In the genomic region with DNA sequence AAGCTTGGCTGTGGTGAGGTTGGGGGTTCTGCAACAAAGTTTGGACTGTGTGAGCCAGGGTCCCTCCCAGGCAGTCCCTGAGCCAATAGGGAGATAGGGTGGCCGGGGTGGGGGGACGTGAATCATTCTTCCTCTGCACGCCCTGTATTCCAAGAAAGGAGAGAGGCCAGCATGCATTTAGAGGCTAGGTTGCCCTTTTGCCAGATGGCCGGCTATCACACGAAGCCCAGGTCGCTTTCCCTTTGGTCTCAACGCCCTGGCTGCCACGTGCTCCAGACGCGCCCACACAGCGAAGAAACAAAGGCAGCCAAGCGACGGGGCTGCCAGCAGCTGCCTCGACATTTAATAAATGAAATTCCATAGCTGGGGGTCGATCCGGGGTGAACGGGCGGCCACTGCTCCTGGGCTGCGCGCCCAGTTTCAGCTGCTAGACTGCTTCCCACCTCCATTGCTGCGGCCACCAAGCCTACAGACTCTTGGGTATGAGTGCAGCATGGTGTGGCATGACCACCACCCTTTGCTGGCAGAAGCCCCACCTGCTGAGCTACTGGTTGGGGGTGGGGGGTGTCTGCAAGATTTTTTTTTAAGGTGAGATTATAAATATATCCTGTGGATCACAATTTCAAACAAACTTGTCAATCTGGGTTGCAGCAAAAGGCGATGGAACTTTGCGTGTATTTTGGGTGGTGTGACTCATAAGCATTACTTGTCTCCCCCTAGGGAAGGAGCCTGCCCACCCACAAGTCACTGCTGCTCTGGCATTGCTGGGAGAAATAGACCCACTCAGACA, we compare ENCODE assay signal across 8 mouse cellular contexts. TPM values are rescaled to one million over a fixed set of nuclear protein-coding genes. Genes with fewer than 3 reads are reported as not detected.
DNase-seq lines count a peak whose midpoint lies in the region; ATAC-seq lines count a peak whose summit lies in the region.

No protein-coding gene starts in this region.

- peak overlapping the region; percentile 65 for H3K4me3 ChIP-seq in erythroblast, embryonic 14.5 days (replicated peaks)
- H3K4me3 ChIP-seq in embryonic facial prominence, embryonic 12.5 days, result peak overlapping the region; percentile 52
- peak overlapping the region; percentile 92 to 94 for H3K4me3 ChIP-seq in heart, embryonic 14.5 days (ENCODE audit: control insufficient read depth in 1 of 2, insufficient read depth in 1 of 2, low read depth in 1 of 2, low read length in 2 of 2)
- peak overlapping the region; percentile 57 for H3K4me3 ChIP-seq in macrophage (ENCODE audit: inconsistent target)
- H3K4me3 ChIP-seq in stomach, embryonic 16.5 days (replicated peaks; ENCODE audit: low read length), result peak overlapping the region; percentile 79

- H3K4me2 ChIP-seq in embryonic facial prominence, embryonic 12.5 days (replicated peaks), result peak overlapping the region; percentile 85
- peak overlapping the region; percentile 94 for H3K4me2 ChIP-seq in heart, embryonic 14.5 days (ENCODE audit: low read length)
- peak overlapping the region; percentile 89 for H3K4me2 ChIP-seq in stomach, embryonic 16.5 days (ENCODE audit: low read depth, low read length)

- peak; percentile 90 for DNase-seq in NIH3T3 (ENCODE audit: low read depth)
- DNase-seq in kidney, postnatal 25 days, result peak; percentile 52 to 74

- peaks cover 30% of the 10 kb centered on the region for H3K79me2 ChIP-seq in macrophage (ENCODE audit: inconsistent target)

- peak overlapping the region; percentile 90 for H3K27ac ChIP-seq in embryonic facial prominence, embryonic 12.5 days
- peak overlapping the region; percentile 95 to 98 for H3K27ac ChIP-seq in heart, embryonic 14.5 days (replicated peaks in 1 of 2; ENCODE audit: control insufficient read depth in 1 of 2, insufficient read depth in 1 of 2, low read depth in 2 of 2, low read length in 2 of 2)
- peak overlapping the region; percentile 58 for H3K27ac ChIP-seq in macrophage
- H3K27ac ChIP-seq in stomach, embryonic 16.5 days (ENCODE audit: low read length), result peak overlapping the region; percentile 89

- peak overlapping the region; percentile 62 for H3K9ac ChIP-seq in embryonic facial prominence, embryonic 12.5 days
- H3K9ac ChIP-seq in heart, embryonic 14.5 days (ENCODE audit: low read length), result peak overlapping the region; percentile 96
- H3K9ac ChIP-seq in stomach, embryonic 16.5 days (ENCODE audit: low read length), result peak overlapping the region; percentile 96

- WGBS in embryonic facial prominence, embryonic 12.5 days, result 0% methylated on average over 23 of the region's 23 CpGs
- WGBS in heart, embryonic 14.5 days, result 2% methylated on average over 23 of the region's 23 CpGs
- WGBS in macrophage (ENCODE audit: missing documents), result 2% methylated on average over 23 of the region's 23 CpGs
- 0% methylated on average over 23 of the region's 23 CpGs for WGBS in stomach, embryonic 16.5 days

- H3K9me3 ChIP-seq in erythroblast, embryonic 14.5 days (ENCODE audit: control insufficient read depth, low read length), result peaks cover 2% of the 10 kb centered on the region; the same call in 1 of the 2 replicates
- no peaks in the 10 kb centered on the region for H3K9me3 ChIP-seq in embryonic facial prominence, embryonic 12.5 days
- no peaks in the 10 kb centered on the region for H3K9me3 ChIP-seq in heart, embryonic 14.5 days (ENCODE audit: control insufficient read depth, low read length)
- no peaks in the 10 kb centered on the region for H3K9me3 ChIP-seq in stomach, embryonic 16.5 days (replicated peaks; ENCODE audit: control insufficient read depth, low read length)

- no peak for ATAC-seq in erythroblast, adult 5-6 weeks (replicated peaks; ENCODE audit: low FRiP score, poor library complexity, severe bottlenecking)
- peak; percentile 67; the same call in 1 of the 2 replicates for ATAC-seq in embryonic facial prominence, embryonic 12.5 days (ENCODE audit: insufficient number of reproducible peaks, insufficient read depth, low FRiP score, low TSS enrichment)
- ATAC-seq in heart, embryonic 14.5 days (ENCODE audit: insufficient number of reproducible peaks, insufficient read depth, low FRiP score, low read depth), result peak; percentile 57
- peak; percentile 74 for ATAC-seq in stomach, embryonic 16.5 days (ENCODE audit: insufficient read depth, low FRiP score)

- peaks cover 66% of the 10 kb centered on the region for H3K4me1 ChIP-seq in erythroblast, embryonic 14.5 days (ENCODE audit: control insufficient read depth)
- peaks cover 59% of the 10 kb centered on the region for H3K4me1 ChIP-seq in embryonic facial prominence, embryonic 12.5 days
- peaks cover 35 to 60% of the 10 kb centered on the region in 2 experiments for H3K4me1 ChIP-seq in heart, embryonic 14.5 days (ENCODE audit: control insufficient read depth in 2 of 2, insufficient read depth in 2 of 2, low read length in 2 of 2)
- H3K4me1 ChIP-seq in stomach, embryonic 16.5 days (ENCODE audit: control insufficient read depth, insufficient read depth, low read length), result peaks cover 60% of the 10 kb centered on the region

- no peaks in the 10 kb centered on the region for H3K36me3 ChIP-seq in erythroblast, embryonic 14.5 days (ENCODE audit: control insufficient read depth)
- no peaks in the 10 kb centered on the region for H3K36me3 ChIP-seq in embryonic facial prominence, embryonic 12.5 days
- no peaks in the 10 kb centered on the region for H3K36me3 ChIP-seq in heart, embryonic 14.5 days (ENCODE audit: control insufficient read depth, insufficient read depth, low read length)
- H3K36me3 ChIP-seq in macrophage (ENCODE audit: inconsistent target), result no peaks in the 10 kb centered on the region
- no peaks in the 10 kb centered on the region for H3K36me3 ChIP-seq in stomach, embryonic 16.5 days (ENCODE audit: control insufficient read depth, insufficient read depth, low read length)

- peaks cover 50% of the 10 kb centered on the region for H3K27me3 ChIP-seq in erythroblast, embryonic 14.5 days (ENCODE audit: control insufficient read depth)
- no peaks in the 10 kb centered on the region for H3K27me3 ChIP-seq in embryonic facial prominence, embryonic 12.5 days
- no peaks in the 10 kb centered on the region for H3K27me3 ChIP-seq in heart, embryonic 14.5 days (ENCODE audit: control insufficient read depth, insufficient read depth, low read length)
- H3K27me3 ChIP-seq in stomach, embryonic 16.5 days (ENCODE audit: control insufficient read depth, insufficient read depth, low read length), result no peaks in the 10 kb centered on the region

RNA-seq across cellular contexts. Expression of a gene that starts 1.7 kb away (rescaled TPM):
- 4.5 and 4.9 TPM in 2 replicates for polyA plus RNA-seq in erythroblast, embryonic 14.5 days (2012)
- 9.2 and 11.5 TPM in 2 replicates for total RNA-seq in erythroblast, adult 5-6 weeks (2015; ENCODE audit: low replicate concordance)
- total RNA-seq in erythroblast, adult 5-6 weeks (2017; ENCODE audit: low replicate concordance), result 4.4 and 5.6 TPM in 2 replicates
- polyA plus RNA-seq in embryonic facial prominence, embryonic 12.5 days (2016; fragmentation: Nextera tagmentation; extraction: Ambion mirVana), result 11.1 and 11.5 TPM in 2 replicates
- 13.6 and 15.2 TPM in 2 replicates for polyA plus RNA-seq in heart, embryonic 14.5 days (2014; fragmentation: Nextera tagmentation; extraction: Ambion mirVana)
- 100 to 1,000 TPM in 2 of 26 experiments, 10 to 100 TPM in 24; 11.2 to 191 (median 48.6) TPM for total RNA-seq in macrophage (2018; cell fraction: chromatin; rRNA removed)
- total RNA-seq in macrophage (2018; cell fraction: cytosol; rRNA removed), result 10 to 100 TPM; 22.0 to 35.5 (median 30.7) TPM
- total RNA-seq in macrophage (2018; cell fraction: nucleus; rRNA removed), result 10 to 100 TPM; 12.9 to 79.5 (median 28.5) TPM
- polyA plus RNA-seq in macrophage (2018), result 23.8 to 28.2 TPM (median 25.3 TPM) in 3 replicates
- polyA plus RNA-seq in stomach, embryonic 16.5 days (2015; fragmentation: Nextera tagmentation; extraction: Ambion mirVana), result 7.9 and 9.1 TPM in 2 replicates

RNA-seq across cellular contexts. Expression of a gene that starts 2.2 kb away (rescaled TPM):
- polyA plus RNA-seq in erythroblast, embryonic 14.5 days (2012), result 0.09 and 0.19 TPM in 2 replicates
- total RNA-seq in erythroblast, adult 5-6 weeks (2015; ENCODE audit: low replicate concordance), result 0.77 TPM in 1 of 2 replicates, not detected in the other
- 4.1 TPM in 1 of 2 replicates, not detected in the other for total RNA-seq in erythroblast, adult 5-6 weeks (2017; ENCODE audit: low replicate concordance)
- 15.0 and 15.5 TPM in 2 replicates for polyA plus RNA-seq in embryonic facial prominence, embryonic 12.5 days (2016; fragmentation: Nextera tagmentation; extraction: Ambion mirVana)
- 5.1 and 5.2 TPM in 2 replicates for polyA plus RNA-seq in heart, embryonic 14.5 days (2014; fragmentation: Nextera tagmentation; extraction: Ambion mirVana)
- 10 to 100 TPM in 7 of 26 experiments, 1 to 10 TPM in 16, under 1 TPM in 3; 0.55 to 28.5 (median 5.6) TPM for total RNA-seq in macrophage (2018; cell fraction: chromatin; rRNA removed)
- 1 to 10 TPM in 13 of 26 experiments, under 1 TPM in 13; 0.28 to 4.0 (median 1.6) TPM for total RNA-seq in macrophage (2018; cell fraction: cytosol; rRNA removed)
- 10 to 100 TPM in 4 of 26 experiments, 1 to 10 TPM in 12, under 1 TPM in 9, not detected in 1; 0.26 to 14.8 (median 5.2) TPM for total RNA-seq in macrophage (2018; cell fraction: nucleus; rRNA removed)
- 2.8 to 4.3 TPM (median 3.3 TPM) in 3 replicates for polyA plus RNA-seq in macrophage (2018)
- 2.4 and 2.8 TPM in 2 replicates for polyA plus RNA-seq in stomach, embryonic 16.5 days (2015; fragmentation: Nextera tagmentation; extraction: Ambion mirVana)

RNA-seq across cellular contexts. Expression of a gene that starts 23.2 kb away (rescaled TPM):
- 0.01 TPM in 2 replicates for polyA plus RNA-seq in erythroblast, embryonic 14.5 days (2012)
- total RNA-seq in erythroblast, adult 5-6 weeks (2015; ENCODE audit: low replicate concordance), result 2.9 TPM in 1 of 2 replicates, not detected in the other
- 0.14 and 2.5 TPM in 2 replicates for total RNA-seq in erythroblast, adult 5-6 weeks (2017; ENCODE audit: low replicate concordance)
- 2.8 and 2.9 TPM in 2 replicates for polyA plus RNA-seq in embryonic facial prominence, embryonic 12.5 days (2016; fragmentation: Nextera tagmentation; extraction: Ambion mirVana)
- 1.6 and 1.8 TPM in 2 replicates for polyA plus RNA-seq in heart, embryonic 14.5 days (2014; fragmentation: Nextera tagmentation; extraction: Ambion mirVana)
- total RNA-seq in macrophage (2018; cell fraction: chromatin; rRNA removed), result 1 to 10 TPM in 15 of 26 experiments, under 1 TPM in 9, not detected in 2; 0.31 to 4.1 (median 1.2) TPM
- total RNA-seq in macrophage (2018; cell fraction: cytosol; rRNA removed), result 1 to 10 TPM in 21 of 26 experiments, under 1 TPM in 5; 0.65 to 3.5 (median 2.0) TPM
- 1 to 10 TPM in 22 of 26 experiments, under 1 TPM in 4; 0.77 to 5.5 (median 1.9) TPM for total RNA-seq in macrophage (2018; cell fraction: nucleus; rRNA removed)
- polyA plus RNA-seq in macrophage (2018), result 0.63 to 3.6 TPM (median 3.1 TPM) in 3 replicates
- polyA plus RNA-seq in stomach, embryonic 16.5 days (2015; fragmentation: Nextera tagmentation; extraction: Ambion mirVana), result 3.2 and 4.2 TPM in 2 replicates

RNA-seq across cellular contexts. Expression of a gene that starts 24.1 kb away (rescaled TPM):
- 1.3 and 2.4 TPM in 2 replicates for polyA plus RNA-seq in erythroblast, embryonic 14.5 days (2012)
- not detected in 2 replicates for total RNA-seq in erythroblast, adult 5-6 weeks (2015; ENCODE audit: low replicate concordance)
- total RNA-seq in erythroblast, adult 5-6 weeks (2017; ENCODE audit: low replicate concordance), result not detected in 2 replicates
- 52.8 and 55.2 TPM in 2 replicates for polyA plus RNA-seq in embryonic facial prominence, embryonic 12.5 days (2016; fragmentation: Nextera tagmentation; extraction: Ambion mirVana)
- polyA plus RNA-seq in heart, embryonic 14.5 days (2014; fragmentation: Nextera tagmentation; extraction: Ambion mirVana), result 28.7 and 30.0 TPM in 2 replicates
- total RNA-seq in macrophage (2018; cell fraction: chromatin; rRNA removed), result 1 to 10 TPM in 20 of 26 experiments, under 1 TPM in 4, not detected in 2; 0.58 to 8.6 (median 2.2) TPM
- 1 to 10 TPM; 1.8 to 6.2 (median 4.0) TPM for total RNA-seq in macrophage (2018; cell fraction: cytosol; rRNA removed)
- total RNA-seq in macrophage (2018; cell fraction: nucleus; rRNA removed), result 10 to 100 TPM in 1 of 26 experiments, 1 to 10 TPM in 25; 2.5 to 10.3 (median 5.9) TPM
- polyA plus RNA-seq in macrophage (2018), result 1.8 to 4.6 TPM (median 4.5 TPM) in 3 replicates
- 25.1 and 25.5 TPM in 2 replicates for polyA plus RNA-seq in stomach, embryonic 16.5 days (2015; fragmentation: Nextera tagmentation; extraction: Ambion mirVana)

RNA-seq across cellular contexts. Expression of a gene that starts 27.3 kb away (rescaled TPM):
- not detected in 2 replicates for polyA plus RNA-seq in erythroblast, embryonic 14.5 days (2012)
- total RNA-seq in erythroblast, adult 5-6 weeks (2015; ENCODE audit: low replicate concordance), result not detected in 2 replicates
- total RNA-seq in erythroblast, adult 5-6 weeks (2017; ENCODE audit: low replicate concordance), result 0.09 TPM in 1 of 2 replicates, not detected in the other
- polyA plus RNA-seq in embryonic facial prominence, embryonic 12.5 days (2016; fragmentation: Nextera tagmentation; extraction: Ambion mirVana), result not detected in 2 replicates
- not detected in 2 replicates for polyA plus RNA-seq in heart, embryonic 14.5 days (2014; fragmentation: Nextera tagmentation; extraction: Ambion mirVana)
- total RNA-seq in macrophage (2018; cell fraction: chromatin; rRNA removed), result under 1 TPM in 3 of 26 experiments, not detected in 23; 0.47 to 0.54 (median 0.50) TPM
- under 1 TPM in 4 of 26 experiments, not detected in 22; 0.09 to 0.26 (median 0.11) TPM for total RNA-seq in macrophage (2018; cell fraction: cytosol; rRNA removed)
- total RNA-seq in macrophage (2018; cell fraction: nucleus; rRNA removed), result 1 to 10 TPM in 1 of 26 experiments, under 1 TPM in 8, not detected in 17; 0.28 to 1.6 (median 0.36) TPM
- not detected in 3 replicates for polyA plus RNA-seq in macrophage (2018)
- 0.17 TPM in 1 of 2 replicates, not detected in the other for polyA plus RNA-seq in stomach, embryonic 16.5 days (2015; fragmentation: Nextera tagmentation; extraction: Ambion mirVana)
